Comparison of ENCODE assay signal across 8 mouse cellular contexts in the genomic region with DNA sequence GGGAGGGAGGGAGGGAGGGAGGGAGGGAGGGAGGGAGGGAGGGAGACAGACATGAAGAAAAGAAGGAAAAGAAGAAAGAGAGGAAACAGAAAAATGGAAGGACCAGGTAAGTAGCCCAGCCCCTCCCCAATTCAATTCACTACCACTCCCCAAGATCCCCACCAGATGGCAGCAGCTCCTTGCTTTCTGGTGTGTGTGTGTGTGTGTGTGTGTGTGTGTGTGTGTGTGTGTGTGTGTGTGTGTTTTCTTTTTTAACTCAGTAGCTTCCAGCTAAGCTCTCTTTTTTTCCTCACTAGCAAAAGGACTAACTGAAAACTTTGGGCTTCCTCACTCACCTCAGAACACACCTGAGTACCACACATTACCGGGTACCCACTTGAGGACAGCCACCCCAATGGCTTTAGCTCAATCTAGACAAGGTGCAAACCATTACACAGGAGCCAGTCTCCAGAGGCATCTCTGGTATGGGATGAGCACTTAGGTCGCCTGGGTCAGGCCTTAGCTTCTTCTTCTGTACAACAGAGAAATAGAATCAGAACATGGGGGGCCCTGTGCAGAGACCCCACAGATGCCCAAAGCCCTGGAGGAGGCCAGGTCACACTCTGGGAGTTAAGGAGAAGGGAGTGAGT.
DNase-seq lines count a peak whose midpoint lies in the region; ATAC-seq lines count a peak whose summit lies in the region.

No protein-coding gene starts in this region.

- DNase-seq in liver: peak; percentile 54
- DNase-seq in liver, embryonic 11.5 days (ENCODE audit: low spot score): no peak
- peak; percentile 49 for DNase-seq in adrenal gland, adult 2 months
- peak; percentile 74 for DNase-seq in kidney, postnatal 10 days
- peak; percentile 24 for DNase-seq in lung, postnatal 25 days (ENCODE audit: low spot score)
- peak; percentile 60 for DNase-seq in retina, postnatal 7 days (ENCODE audit: low read depth, low spot score)
- no peak for DNase-seq in c-Kit-positive CD71-positive TER-119-positive erythroid progenitor cells, embryonic 14.5 days (ENCODE audit: low spot score)

- no peaks in the 10 kb centered on the region for H3K36me3 ChIP-seq in liver, embryonic 11.5 days (ENCODE audit: control insufficient read depth, insufficient read depth, low read length)
- H3K36me3 ChIP-seq in forebrain, embryonic 13.5 days (ENCODE audit: poor library complexity, severe bottlenecking): no peaks in the 10 kb centered on the region

- no peak overlapping the region for H3K9ac ChIP-seq in liver, embryonic 11.5 days (ENCODE audit: low read depth, low read length)
- H3K9ac ChIP-seq in forebrain, embryonic 13.5 days: no peak overlapping the region

- H3K4me1 ChIP-seq in liver, embryonic 11.5 days (replicated peaks; ENCODE audit: control insufficient read depth, insufficient read depth, low read length): peaks cover 27% of the 10 kb centered on the region
- H3K4me1 ChIP-seq in forebrain, embryonic 13.5 days: peaks cover 5% of the 10 kb centered on the region; the same call in 1 of the 2 replicates

- H3K27ac ChIP-seq in liver, embryonic 11.5 days (ENCODE audit: low read depth, low read length): no peak overlapping the region
- H3K27ac ChIP-seq in forebrain, embryonic 13.5 days: no peak overlapping the region

- no peaks in the 10 kb centered on the region for H3K27me3 ChIP-seq in liver, embryonic 11.5 days (replicated peaks; ENCODE audit: control insufficient read depth, insufficient read depth, low read length)
- no peaks in the 10 kb centered on the region for H3K27me3 ChIP-seq in forebrain, embryonic 13.5 days

- H3K4me3 ChIP-seq in liver, embryonic 11.5 days (ENCODE audit: low read depth, low read length): no peak overlapping the region
- no peak overlapping the region for H3K4me3 ChIP-seq in forebrain, embryonic 13.5 days

- WGBS in liver, embryonic 11.5 days: 46% methylated on average over 2 of the region's 2 CpGs
- WGBS in forebrain, embryonic 13.5 days: 64% methylated on average over 2 of the region's 2 CpGs

- no peaks in the 10 kb centered on the region for H3K9me3 ChIP-seq in liver, embryonic 11.5 days (ENCODE audit: control insufficient read depth, low read length)
- no peaks in the 10 kb centered on the region for H3K9me3 ChIP-seq in forebrain, embryonic 13.5 days (replicated peaks)

- H3K4me2 ChIP-seq in liver, embryonic 11.5 days: no peak overlapping the region
- no peak overlapping the region for H3K4me2 ChIP-seq in forebrain, embryonic 13.5 days

- ATAC-seq in liver, embryonic 11.5 days (replicated peaks; ENCODE audit: low FRiP score): no peak
- ATAC-seq in forebrain, embryonic 13.5 days: peak; percentile 48; the same call in 1 of the 2 replicates

Comparison
In these comparisons a context has a peak if more than half of its experiments do, and no peak if none do; other contexts are left out.
1. DNase-seq: peak in liver (single experiment), adrenal gland, adult 2 months (single experiment), kidney, postnatal 10 days (single experiment), lung, postnatal 25 days (single experiment) and retina, postnatal 7 days (single experiment); none in liver, embryonic 11.5 days (single experiment) and c-Kit-positive CD71-positive TER-119-positive erythroid progenitor cells, embryonic 14.5 days (single experiment).